Mouse (Mus musculus): Measurements from ENCODE around the gene 5330417H12Rik. TPM values are rescaled to one million over a fixed set of nuclear protein-coding genes. Genes with fewer than 3 reads are reported as not detected.

The 5330417H12Rik gene
- polyA plus RNA-seq, 1 experiment from 2014 or later: not detected

- no peak for DNase-seq (ENCODE audit: low spot score)
- no peak overlapping the region for H3K4me3 ChIP-seq
Measured at GRCm38 (mm10) chr7:107618028-107618992, 6.7 kb downstream of the 5330417H12Rik start.

GRCm38 (mm10) chr7:107610880-107611279, 14.1 kb downstream of the 5330417H12Rik start:
- Histone ChIP-seq H3K4me3 (no peak overlapping the region), H3K9me3 (no peaks in the 10 kb centered on the region), H3K4me1 (no peaks in the 10 kb centered on the region), H3K36me3 (replicated peaks) (no peaks in the 10 kb centered on the region), H3K27ac (replicated peaks) (no peak overlapping the region), H3K27me3 (replicated peaks; ENCODE audit: low read depth, poor library complexity, severe bottlenecking) (no peaks in the 10 kb centered on the region)
- WGBS: 89% methylated on average over 5 of the region's 5 CpGs
- DNase-seq (ENCODE audit: low spot score): no peak

More at GRCm38 (mm10) chr7:107618028-107618992, 6.7 kb downstream of the 5330417H12Rik start:
- Histone ChIP-seq H3K27ac (replicated peaks) (0 out of 2 replicates have a peak overlapping the region, but pooled peaks have one; percentile 5), H3K27me3 (replicated peaks; ENCODE audit: low read depth, poor library complexity, severe bottlenecking) (no peaks in the 10 kb centered on the region), H3K4me1 (peaks cover 31% of the 10 kb centered on the region), H3K9me3 (no peaks in the 10 kb centered on the region), H3K36me3 (replicated peaks) (no peaks in the 10 kb centered on the region)
- WGBS: 35% methylated on average over 11 of the region's 11 CpGs

- Histone ChIP-seq H3K36me3 (replicated peaks) (no peaks in the 10 kb centered on the region), H3K4me3 (no peak overlapping the region), H3K27ac (replicated peaks) (no peak overlapping the region), H3K27me3 (replicated peaks; ENCODE audit: low read depth, poor library complexity, severe bottlenecking) (no peaks in the 10 kb centered on the region), H3K4me1 (no peaks in the 10 kb centered on the region), H3K9me3 (no peaks in the 10 kb centered on the region)
- no peak for DNase-seq (ENCODE audit: low spot score)
- WGBS: 92% methylated on average over 2 of the region's 2 CpGs
Measured at GRCm38 (mm10) chr7:107609622-107610255, 15.2 kb downstream of the 5330417H12Rik start.

- H3K27ac ChIP-seq (replicated peaks): no peak overlapping the region
- no peaks in the 10 kb centered on the region for H3K36me3 ChIP-seq (replicated peaks)
- no peak overlapping the region for H3K4me3 ChIP-seq
- no peaks in the 10 kb centered on the region for H3K9me3 ChIP-seq
- no peak for DNase-seq (ENCODE audit: low spot score)
- 98% methylated on average over 1 of the region's 1 CpGs for WGBS
- H3K4me1 ChIP-seq: peaks cover 4% of the 10 kb centered on the region
- no peaks in the 10 kb centered on the region for H3K27me3 ChIP-seq (replicated peaks; ENCODE audit: low read depth, poor library complexity, severe bottlenecking)
Measured at GRCm38 (mm10) chr7:107607766-107608165, 17.2 kb downstream of the 5330417H12Rik start.

GRCm38 (mm10) chr7:107602913-107603312, 22.0 kb downstream of the 5330417H12Rik start:
- WGBS: 69% methylated on average over 6 of the region's 6 CpGs
- no peak overlapping the region for H3K27ac ChIP-seq (replicated peaks)
- DNase-seq (ENCODE audit: low spot score): peak; percentile 22
- no peaks in the 10 kb centered on the region for H3K27me3 ChIP-seq (replicated peaks; ENCODE audit: low read depth, poor library complexity, severe bottlenecking)
- H3K4me1 ChIP-seq: peaks cover 7% of the 10 kb centered on the region
- no peak overlapping the region for H3K4me3 ChIP-seq
- H3K36me3 ChIP-seq (replicated peaks): no peaks in the 10 kb centered on the region
- no peaks in the 10 kb centered on the region for H3K9me3 ChIP-seq

- Histone ChIP-seq H3K27me3 (replicated peaks; ENCODE audit: low read depth, poor library complexity, severe bottlenecking) (no peaks in the 10 kb centered on the region), H3K4me3 (no peak overlapping the region), H3K9me3 (no peaks in the 10 kb centered on the region), H3K36me3 (replicated peaks) (no peaks in the 10 kb centered on the region), H3K27ac (replicated peaks) (no peak overlapping the region), H3K4me1 (peaks cover 7% of the 10 kb centered on the region)
- DNase-seq (ENCODE audit: low spot score): no peak
- WGBS: 82% methylated on average over 4 of the region's 4 CpGs
Measured at GRCm38 (mm10) chr7:107602505-107602904, 22.5 kb downstream of the 5330417H12Rik start.

GRCm38 (mm10) chr7:107600651-107601050, 24.3 kb downstream of the 5330417H12Rik start:
- Histone ChIP-seq H3K27me3 (replicated peaks; ENCODE audit: low read depth, poor library complexity, severe bottlenecking) (peaks cover under 1% of the 10 kb centered on the region; the same call in 1 of the 2 replicates), H3K4me3 (no peak overlapping the region), H3K27ac (replicated peaks) (no peak overlapping the region), H3K9me3 (no peaks in the 10 kb centered on the region), H3K36me3 (replicated peaks) (no peaks in the 10 kb centered on the region), H3K4me1 (peaks cover 16% of the 10 kb centered on the region)
- 82% methylated on average over 5 of the region's 5 CpGs for WGBS
- DNase-seq (ENCODE audit: low spot score): no peak

- Histone ChIP-seq H3K27me3 (replicated peaks; ENCODE audit: low read depth, poor library complexity, severe bottlenecking) (peaks cover 8% of the 10 kb centered on the region; the same call in 1 of the 2 replicates), H3K4me3 (no peak overlapping the region), H3K27ac (replicated peaks) (no peak overlapping the region), H3K4me1 (peaks cover 34% of the 10 kb centered on the region), H3K36me3 (replicated peaks) (no peaks in the 10 kb centered on the region), H3K9me3 (no peaks in the 10 kb centered on the region)
- DNase-seq (ENCODE audit: low spot score): no peak
- 89% methylated on average over 3 of the region's 3 CpGs for WGBS
Measured at GRCm38 (mm10) chr7:107597956-107598355, 27.0 kb downstream of the 5330417H12Rik start.

- Histone ChIP-seq H3K4me3 (no peak overlapping the region), H3K4me1 (peaks cover 29% of the 10 kb centered on the region), H3K27me3 (replicated peaks; ENCODE audit: low read depth, poor library complexity, severe bottlenecking) (peaks cover 8% of the 10 kb centered on the region; the same call in 1 of the 2 replicates), H3K9me3 (no peaks in the 10 kb centered on the region), H3K27ac (replicated peaks) (no peak overlapping the region), H3K36me3 (replicated peaks) (no peaks in the 10 kb centered on the region)
- DNase-seq (ENCODE audit: low spot score): no peak
Measured at GRCm38 (mm10) chr7:107596753-107597152, 28.2 kb downstream of the 5330417H12Rik start.

GRCm38 (mm10) chr7:107595426-107595825, 29.5 kb downstream of the 5330417H12Rik start:
- peak overlapping the region; percentile 63 for H3K4me3 ChIP-seq
- DNase-seq (ENCODE audit: low spot score): no peak
- H3K36me3 ChIP-seq (replicated peaks): peaks cover 7% of the 10 kb centered on the region

GRCm38 (mm10) chr7:107594857-107595402, 30.0 kb downstream of the 5330417H12Rik start, which contains the start of gene Ppfibp2:
Gene Ppfibp2 (plus strand): TSS chr7:107595207.
- H3K27ac ChIP-seq (replicated peaks): peak within 1 kb of the TSS; percentile 73
- peaks cover 8% of the 10 kb centered on the region; the same call in 1 of the 2 replicates for H3K27me3 ChIP-seq (replicated peaks; ENCODE audit: low read depth, poor library complexity, severe bottlenecking)
- WGBS: under 1% methylated on average over 24 of the region's 24 CpGs
- peaks cover 12% of the 10 kb centered on the region for H3K36me3 ChIP-seq (replicated peaks)
- peak within 1 kb of the TSS; percentile 63 for H3K4me3 ChIP-seq
- H3K4me1 ChIP-seq: peaks cover 29% of the 10 kb centered on the region
- H3K9me3 ChIP-seq: no peaks in the 10 kb centered on the region
- DNase-seq (ENCODE audit: low spot score): peak; percentile 92

More at GRCm38 (mm10) chr7:107595426-107595825, 29.5 kb downstream of the 5330417H12Rik start:
- peaks cover 29% of the 10 kb centered on the region for H3K4me1 ChIP-seq
- peak overlapping the region; percentile 73; the same call in 1 of the 2 replicates for H3K27ac ChIP-seq (replicated peaks)
- 14% methylated on average over 13 of the region's 13 CpGs for WGBS
- no peaks in the 10 kb centered on the region for H3K9me3 ChIP-seq
- peaks cover 8% of the 10 kb centered on the region; the same call in 1 of the 2 replicates for H3K27me3 ChIP-seq (replicated peaks; ENCODE audit: low read depth, poor library complexity, severe bottlenecking)

- WGBS: 2% methylated on average over 16 of the region's 16 CpGs
- no peaks in the 10 kb centered on the region for H3K9me3 ChIP-seq
- DNase-seq (ENCODE audit: low spot score): peak; percentile 72
- H3K4me1 ChIP-seq: peaks cover 29% of the 10 kb centered on the region
- peak overlapping the region; percentile 63 for H3K4me3 ChIP-seq
- peak overlapping the region; percentile 73 for H3K27ac ChIP-seq (replicated peaks)
- peaks cover 8% of the 10 kb centered on the region; the same call in 1 of the 2 replicates for H3K27me3 ChIP-seq (replicated peaks; ENCODE audit: low read depth, poor library complexity, severe bottlenecking)
- peaks cover 12% of the 10 kb centered on the region for H3K36me3 ChIP-seq (replicated peaks)
Measured at GRCm38 (mm10) chr7:107594325-107594856, 30.6 kb downstream of the 5330417H12Rik start.

Data from embryonic facial prominence, embryonic 10.5 days (tissue).